Mouse (Mus musculus) MEL (cell line): ENCODE data around the gene Tomm22. TPM values are rescaled to one million over a fixed set of nuclear protein-coding genes. Genes with fewer than 3 reads are reported as not detected.

Experiments
- DNase-seq: peaks from one replicate; pipeline ENCODE4 v3.0.0; 2011; ENCODE audit warnings: low read depth, low spot score
- H3K27ac ChIP-seq: 2 replicates; pipeline ENCODE4 v1.5.1; 2012; ENCODE audit warnings: low read depth, mild to moderate bottlenecking, control low read depth, low read length, moderate library complexity; ENCODE audit not compliant: control insufficient read depth
- H3K27me3 ChIP-seq, 2 experiments: fragments of 150-350 bp in 1 of 2; sonication (generic) in 1 of 2; 2 replicates each; pipeline ENCODE4 v1.6.1; 2012; ENCODE audit warnings: low read length in 2 of 2, mild to moderate bottlenecking in 2 of 2, improper control_type of control experiment in 1 of 2, moderate library complexity in 1 of 2; ENCODE audit not compliant: insufficient read depth in 2 of 2, control insufficient read depth in 1 of 2
- H3K36me3 ChIP-seq, 2 experiments: 2 replicates each; pipeline ENCODE4 v1.6.1; 2012 to 2014; ENCODE audit warnings: low read length in 2 of 2, improper control_type of control experiment in 1 of 2, inconsistent platforms in 1 of 2, mild to moderate bottlenecking in 1 of 2; ENCODE audit not compliant: insufficient read depth in 2 of 2, control insufficient read depth in 1 of 2
- H3K4me1 ChIP-seq, 2 experiments: fragments of 150-350 bp in 1 of 2; sonication (generic) in 1 of 2; 2 replicates each; pipeline ENCODE4 v1.6.1; 2012; ENCODE audit warnings: low read length in 2 of 2, improper control_type of control experiment in 1 of 2, mild to moderate bottlenecking in 1 of 2; ENCODE audit not compliant: insufficient read depth in 2 of 2, control insufficient read depth in 1 of 2
- H3K4me3 ChIP-seq, 2 experiments: fragments of 150-350 bp in 1 of 2; sonication (generic) in 1 of 2; 2 replicates each; pipeline ENCODE4 v1.5.1; 2012; ENCODE audit warnings: low read depth in 2 of 2, low read length in 2 of 2, mild to moderate bottlenecking in 2 of 2, moderate library complexity in 2 of 2, control low read depth in 1 of 2, improper control_type of control experiment in 1 of 2; ENCODE audit not compliant: control insufficient read depth in 1 of 2, insufficient read depth in 1 of 2
- H3K79me2 ChIP-seq: 2 replicates; pipeline ENCODE4 v1.6.1; 2012; ENCODE audit warnings: mild to moderate bottlenecking, low read length, moderate library complexity; ENCODE audit not compliant: control insufficient read depth, poor library complexity, insufficient read depth
- H3K9ac ChIP-seq: 2 replicates; pipeline ENCODE4 v1.6.1; 2012; ENCODE audit warnings: low read depth, mild to moderate bottlenecking, control low read depth, low read length, moderate library complexity; ENCODE audit not compliant: control insufficient read depth, poor library complexity, severe bottlenecking
- H3K9me3 ChIP-seq: fragments of 150-350 bp; sonication (generic); replicated peaks from 2 replicates; pipeline ENCODE4 v1.6.1; 2012; ENCODE audit warnings: mild to moderate bottlenecking, low read length, improper control_type of control experiment, moderate library complexity; ENCODE audit not compliant: insufficient read depth
- BHLHE40 ChIP-seq: IDR thresholded peaks from 2 replicates; pipeline ENCODE4 v1.6.1; 2012; ENCODE audit warnings: low read depth, mild to moderate bottlenecking, inconsistent platforms, low read length, improper control_type of control experiment, borderline replicate concordance
- CHD1 ChIP-seq: IDR thresholded peaks from 2 replicates; pipeline ENCODE4 v1.6.1; 2012; ENCODE audit warnings: low read depth, mild to moderate bottlenecking, inconsistent platforms, low read length, improper control_type of control experiment
- E2F4 ChIP-seq: IDR thresholded peaks from 2 replicates; pipeline ENCODE4 v1.6.1; 2011; ENCODE audit warnings: low read depth, low read length, improper control_type of control experiment, borderline replicate concordance
- ETS1 ChIP-seq: IDR thresholded peaks from 2 replicates; pipeline ENCODE4 v1.6.1; 2012; ENCODE audit warnings: low read depth, mild to moderate bottlenecking, inconsistent platforms, low read length, improper control_type of control experiment, moderate library complexity
- GATA1 ChIP-seq: IDR thresholded peaks from 2 replicates; pipeline ENCODE4 v1.6.1; 2011; ENCODE audit warnings: low read depth, low read length, improper control_type of control experiment
- JUND ChIP-seq: IDR thresholded peaks from 2 replicates; pipeline ENCODE4 v1.6.1; 2011; ENCODE audit warnings: low read depth, mild to moderate bottlenecking, improper control_type of control experiment, low read length
- MAFK ChIP-seq: IDR thresholded peaks from 2 replicates; pipeline ENCODE4 v1.6.1; 2011; ENCODE audit warnings: low read depth, mild to moderate bottlenecking, low read length, improper control_type of control experiment, borderline replicate concordance
- MAZ ChIP-seq: IDR thresholded peaks from 2 replicates; pipeline ENCODE4 v1.6.1; 2012; ENCODE audit warnings: low read depth, mild to moderate bottlenecking, inconsistent platforms, low read length, improper control_type of control experiment
- MEF2A ChIP-seq: IDR thresholded peaks from 2 replicates; pipeline ENCODE4 v1.6.1; 2014; ENCODE audit warnings: low read depth, mild to moderate bottlenecking, inconsistent platforms, low read length, improper control_type of control experiment; ENCODE audit not compliant: poor library complexity, insufficient replicate concordance, severe bottlenecking; ENCODE audit errors: extremely low read depth
- MXI1 ChIP-seq: IDR thresholded peaks from 2 replicates; pipeline ENCODE4 v1.6.1; 2011; ENCODE audit warnings: mild to moderate bottlenecking, low read depth, low read length, improper control_type of control experiment
- NRF1 ChIP-seq: IDR thresholded peaks from 2 replicates; pipeline ENCODE4 v1.6.1; 2014; ENCODE audit warnings: low read depth, mild to moderate bottlenecking, inconsistent platforms, low read length, improper control_type of control experiment, moderate library complexity; ENCODE audit not compliant: poor library complexity, insufficient read depth, severe bottlenecking
- POLR2A ChIP-seq, 2 experiments: IDR thresholded peaks; 2 replicates each; pipeline ENCODE4 v1.6.1; 2011 to 2012; ENCODE audit warnings: low read length in 2 of 2, mild to moderate bottlenecking in 2 of 2, control low read depth in 1 of 2, improper control_type of control experiment in 1 of 2, low read depth in 1 of 2, moderate library complexity in 1 of 2; ENCODE audit not compliant: control insufficient read depth in 1 of 2, insufficient read depth in 1 of 2, poor library complexity in 1 of 2
- POLR2AphosphoS2 ChIP-seq: IDR thresholded peaks from 2 replicates; pipeline ENCODE4 v1.6.1; 2011; ENCODE audit warnings: low read length, improper control_type of control experiment
- RCOR1 ChIP-seq: IDR thresholded peaks from 2 replicates; pipeline ENCODE4 v1.6.1; 2012; ENCODE audit warnings: low read depth, mild to moderate bottlenecking, inconsistent platforms, low read length, improper control_type of control experiment
- SMC3 ChIP-seq: IDR thresholded peaks from 2 replicates; pipeline ENCODE4 v1.6.1; 2011; ENCODE audit warnings: low read depth, low read length, improper control_type of control experiment
- TBP ChIP-seq: IDR thresholded peaks from 2 replicates; pipeline ENCODE4 v1.8.0; 2011; ENCODE audit warnings: low read depth, low read length, improper control_type of control experiment
- TCF12 ChIP-seq: IDR thresholded peaks from 2 replicates; pipeline ENCODE4 v1.6.1; 2014; ENCODE audit warnings: low read depth, mild to moderate bottlenecking, inconsistent platforms, low read length, improper control_type of control experiment, moderate library complexity
- UBTF ChIP-seq: IDR thresholded peaks from 2 replicates; pipeline ENCODE4 v1.6.1; 2012; ENCODE audit warnings: low read depth, mild to moderate bottlenecking, inconsistent platforms, low read length, improper control_type of control experiment, moderate library complexity, borderline replicate concordance; ENCODE audit not compliant: insufficient read depth
- ZNF384 ChIP-seq: IDR thresholded peaks from 2 replicates; pipeline ENCODE4 v1.6.1; 2012; ENCODE audit warnings: low read depth, mild to moderate bottlenecking, inconsistent platforms, low read length, improper control_type of control experiment
- polyA plus RNA-seq, 2 experiments: library from polyadenylated mRNA; stranded (reverse) in 1 of 2; unstranded in 1 of 2; fragments of >175 nt in 1 of 2; fragments of >200 nt in 1 of 2; gene quantifications; 2 replicates each; pipeline versions ENCODE4 v1.2.1 to v1.2.4; 2012; ENCODE audit warnings: low replicate concordance in 2 of 2, low read depth in 1 of 2; ENCODE audit not compliant: insufficient read length in 2 of 2, insufficient read depth in 1 of 2, missing spikeins in 1 of 2
- total RNA-seq: library from RNA; depleted of rRNA; stranded (reverse); fragments of 300-350 nt; gene quantifications from 2 replicates; pipeline ENCODE4 v1.2.3, GENCODE M21; 2012

Gene Tomm22
- total and polyA plus RNA-seq, 3 experiments: 174 to 829 (median 281) TPM

- no peak for TF ChIP-seq BHLHE40
- TF ChIP-seq CHD1: no peak
- no peak for TF ChIP-seq RCOR1
- no peak for TF ChIP-seq ETS1
- no peak for TF ChIP-seq MAFK
- TF ChIP-seq GATA1: 0 out of 2 replicates have a peak, but pooled peaks have one; percentile 6
- no peak for TF ChIP-seq TCF12
- peak; percentile 62; the same call in 1 of the 2 replicates for TF ChIP-seq TBP
- H3K27me3 ChIP-seq: no peaks in the 10 kb centered on the region
- no peaks in the 10 kb centered on the region for H3K9me3 ChIP-seq
- no peak overlapping the region for H3K9ac ChIP-seq
- peaks cover 0 to 43% of the 10 kb centered on the region in 2 experiments; a peak in 3 of 4 replicates for H3K36me3 ChIP-seq
- no peak overlapping the region for H3K27ac ChIP-seq
- H3K4me1 ChIP-seq: peaks cover 8 to 31% of the 10 kb centered on the region in 2 experiments
- DNase-seq: no peak
- H3K79me2 ChIP-seq: peaks cover 48% of the 10 kb centered on the region
- H3K4me3 ChIP-seq: no peak overlapping the region
These were observed 21.7 kb downstream of the Tomm22 start for GRCm38 (mm10) chr15:79692334-79692733.

DNA sequence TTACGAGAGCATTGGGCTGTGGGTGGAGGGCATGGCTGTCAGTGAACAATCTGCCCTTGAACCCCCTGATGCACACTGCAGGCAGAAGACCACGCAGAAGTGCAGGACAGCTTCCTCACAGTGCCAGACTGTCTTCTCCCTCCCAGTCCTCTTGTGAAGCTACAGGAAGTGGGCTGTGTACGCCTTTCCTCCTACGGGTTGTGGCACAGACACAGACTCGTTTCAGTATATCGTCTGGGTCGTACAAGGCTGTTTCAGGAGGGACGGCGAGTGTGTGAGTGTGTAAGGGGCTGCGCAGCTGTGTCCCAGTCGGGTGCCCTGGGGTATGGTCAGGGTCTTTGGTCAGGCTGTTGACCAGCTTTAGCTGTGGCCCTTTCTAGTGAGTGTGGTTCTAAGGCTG lies 23.1 kb downstream of the Tomm22 start:
- Histone ChIP-seq H3K27me3 (no peaks in the 10 kb centered on the region), H3K79me2 (peaks cover 49% of the 10 kb centered on the region), H3K9ac (peak overlapping the region; percentile 10; the same call in 1 of the 2 replicates), H3K9me3 (no peaks in the 10 kb centered on the region), H3K4me1 (peaks cover 8 to 31% of the 10 kb centered on the region in 2 experiments), H3K4me3 (no peak overlapping the region), H3K27ac (no peak overlapping the region), H3K36me3 (peaks cover 0 to 40% of the 10 kb centered on the region in 2 experiments; a peak in 3 of 4 replicates)
- TF ChIP-seq POLR2A (IDR thresholded peaks at IDR 0.05; ENCODE audit: control insufficient read depth in 1 of 2, insufficient read depth in 1 of 2, low read depth in 1 of 2, low read length in 2 of 2, poor library complexity in 1 of 2): no peak
- no peak for TF ChIP-seq MXI1
- no peak for TF ChIP-seq SMC3
- no peak for TF ChIP-seq POLR2AphosphoS2
- no peak for TF ChIP-seq ETS1
- TF ChIP-seq NRF1: no peak
- TF ChIP-seq MAZ: no peak
- TF ChIP-seq JUND: no peak
- TF ChIP-seq RCOR1: no peak
- no peak for TF ChIP-seq ZNF384
- no peak for TF ChIP-seq MEF2A
- no peak for TF ChIP-seq E2F4
- no peak for TF ChIP-seq UBTF
- DNase-seq: no peak
